Mouse (Mus musculus) kidney, embryonic 15.5 days (tissue): ENCODE results near the gene Rasa1. TPM values are rescaled to one million over a fixed set of nuclear protein-coding genes. Genes with fewer than 3 reads are reported as not detected.
A peak's percentile ranks its signal among the peaks of the same experiment; 100 is the strongest.

ENCODE experiments used
- ATAC-seq: fragments of 200-750 bp; cut with Nextera tagmentation; replicated peaks from 2 replicates; pipeline ENCODE4 v1.8.0; 2017; ENCODE audit warnings: moderate TSS enrichment; ENCODE audit not compliant: low FRiP score
- H3K27ac ChIP-seq: fragments of 300-500 bp; sonication (generic); 2 replicates; pipeline ENCODE4 v1.5.1; 2015; ENCODE audit warnings: mild to moderate bottlenecking, inconsistent platforms
- H3K27me3 ChIP-seq: fragments of 300-500 bp; sonication (generic); 2 replicates; pipeline ENCODE4 v1.6.1; 2015; ENCODE audit warnings: inconsistent platforms
- H3K36me3 ChIP-seq: fragments of 300-500 bp; sonication (generic); 2 replicates; pipeline ENCODE4 v1.6.1; 2015; ENCODE audit warnings: inconsistent platforms
- H3K4me1 ChIP-seq: fragments of 300-500 bp; sonication (generic); 2 replicates; pipeline ENCODE4 v1.6.1; 2015; ENCODE audit warnings: inconsistent platforms
- H3K4me2 ChIP-seq: fragments of 300-500 bp; sonication (generic); 2 replicates; pipeline ENCODE4 v1.6.1; 2015; ENCODE audit warnings: moderate library complexity, mild to moderate bottlenecking, inconsistent platforms
- H3K4me3 ChIP-seq: fragments of 300-500 bp; sonication (generic); replicated peaks from 2 replicates; pipeline ENCODE4 v1.5.1; 2015; ENCODE audit warnings: mild to moderate bottlenecking, inconsistent platforms
- H3K9ac ChIP-seq: fragments of 300-500 bp; sonication (generic); 2 replicates; pipeline ENCODE4 v1.6.1; 2015; ENCODE audit warnings: mild to moderate bottlenecking, inconsistent platforms
- H3K9me3 ChIP-seq: fragments of 300-500 bp; sonication (generic); replicated peaks from 2 replicates; pipeline ENCODE4 v1.6.1; 2016; ENCODE audit warnings: inconsistent platforms
- WGBS: fragments of 180-500 bp; shearing (Covaris S2); methylation state at CpG from one replicate; pipeline ENCODE4 v1.1.7; 2015; ENCODE audit warnings: mixed read lengths; 5-methylcytosine and 5-hydroxymethylcytosine counted together
- polyA plus RNA-seq: library from polyadenylated mRNA; unstranded; fragments of >200 nt; fragmentation: Nextera tagmentation; extraction: Ambion mirVana; gene quantifications from 2 replicates; pipeline ENCODE4 v1.2.1, GENCODE M21; 2015

Rasa1 gene
- 46.5 and 46.6 TPM in 2 replicates for polyA plus RNA-seq

DNA sequence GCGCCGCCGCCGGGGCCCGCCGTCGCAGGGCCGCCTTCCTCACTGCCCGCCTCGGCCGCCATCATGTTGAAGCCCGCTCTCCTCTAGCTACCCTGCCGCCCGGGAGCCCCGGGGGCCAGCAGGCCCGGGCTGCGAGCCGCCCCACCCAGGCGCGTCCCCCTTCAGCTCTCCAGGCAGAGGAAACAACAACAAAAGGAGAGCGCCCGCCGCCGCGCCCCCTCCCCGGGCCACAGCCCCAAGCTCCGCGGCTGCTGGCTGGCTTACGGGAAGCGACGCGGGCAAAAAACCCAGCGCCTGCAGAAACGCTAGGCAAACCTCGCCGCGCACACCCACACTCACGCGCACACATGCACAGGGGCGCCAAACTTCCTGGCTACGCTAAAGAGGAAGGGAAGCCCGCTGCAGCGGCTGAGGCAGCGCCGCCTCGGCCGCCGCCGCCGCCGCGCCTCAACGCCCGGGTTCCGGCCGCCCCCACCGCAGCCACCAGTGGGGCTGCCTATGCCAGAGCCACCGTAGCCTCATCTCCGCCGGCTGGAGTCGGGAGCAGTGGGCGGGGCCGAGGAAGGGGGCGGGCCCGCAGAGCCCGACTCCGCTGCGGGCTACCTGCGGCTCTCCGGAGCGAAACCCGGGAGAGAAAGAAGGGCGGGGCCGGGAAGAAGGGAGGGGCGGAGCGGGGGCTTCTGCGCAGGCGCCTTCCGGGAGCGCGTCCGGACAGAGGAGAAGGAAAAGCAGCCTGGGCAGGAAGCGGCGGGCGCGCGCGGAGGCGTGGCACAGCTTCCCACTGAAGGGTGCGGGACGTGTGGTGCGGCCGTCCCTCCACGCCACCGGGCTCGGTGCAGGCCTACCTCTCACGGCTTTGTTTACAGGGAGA, at the start of gene Rasa1:
Rasa1 (minus strand) TSS at position 288 of the 871 bp plus-strand sequence.
- Histone ChIP-seq H3K27ac (peak within 1 kb of the TSS; percentile 100), H3K9ac (peak within 1 kb of the TSS; percentile 95), H3K4me2 (peak within 1 kb of the TSS; percentile 55), H3K27me3 (no peaks in the 10 kb centered on the region), H3K36me3 (no peaks in the 10 kb centered on the region), H3K4me1 (0 out of 2 replicates have a peak, but pooled peaks cover 4% of the 10 kb centered on the region), H3K9me3 (no peaks in the 10 kb centered on the region), H3K4me3 (peak within 1 kb of the TSS; percentile 91)
- WGBS: under 1% methylated on average over 84 of the region's 97 CpGs
- peak; percentile 99 for ATAC-seq

DNA sequence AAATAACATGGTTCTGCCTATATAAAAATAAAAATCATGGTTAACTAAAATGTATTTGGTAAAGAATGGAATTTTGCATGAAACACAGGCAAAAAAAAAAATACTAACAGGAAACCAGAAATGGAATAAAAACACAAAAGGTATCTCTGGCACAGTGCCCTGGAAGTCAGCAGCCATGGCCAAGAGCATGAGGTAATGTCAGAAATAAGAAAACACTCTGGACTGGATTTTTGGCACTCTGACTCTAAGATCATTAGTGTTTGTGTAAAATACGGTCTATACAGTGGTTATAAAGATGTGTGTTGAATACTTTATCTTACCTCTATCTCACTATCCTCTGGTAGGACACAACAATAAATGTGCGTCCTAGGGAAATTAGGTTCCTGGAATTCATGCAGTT, 22.6 kb upstream of the Rasa1 start:
- Histone ChIP-seq H3K4me1 (no peaks in the 10 kb centered on the region), H3K36me3 (no peaks in the 10 kb centered on the region), H3K27me3 (no peaks in the 10 kb centered on the region), H3K4me3 (no peak overlapping the region), H3K9ac (no peak overlapping the region), H3K4me2 (no peak overlapping the region), H3K27ac (no peak overlapping the region), H3K9me3 (no peaks in the 10 kb centered on the region)
- no peak for ATAC-seq
- 65% methylated on average over 2 of the region's 2 CpGs for WGBS

DNA sequence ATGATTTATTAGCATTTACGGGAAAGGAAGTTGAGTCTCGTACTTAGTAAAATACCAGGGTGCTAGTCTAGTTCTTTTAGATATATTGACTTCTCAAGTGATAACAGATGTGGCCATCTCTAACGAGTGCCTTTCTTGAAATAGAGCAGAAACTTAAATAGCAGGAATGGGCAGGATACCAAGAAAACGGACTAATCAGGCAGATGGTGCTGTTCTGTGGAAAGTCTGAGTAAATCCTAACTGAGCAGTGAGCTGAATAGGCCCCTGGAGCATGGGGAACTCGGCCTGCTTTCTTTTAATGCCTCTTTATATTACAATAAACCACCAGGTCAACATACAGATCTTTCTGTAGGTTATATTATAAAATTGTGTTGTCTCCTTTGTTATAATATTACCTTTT, 22.0 kb upstream of the Rasa1 start:
- WGBS: 45% methylated on average over 5 of the region's 5 CpGs
- no peak overlapping the region for H3K9ac ChIP-seq
- H3K27ac ChIP-seq: no peak overlapping the region
- no peak for ATAC-seq
- no peaks in the 10 kb centered on the region for H3K9me3 ChIP-seq
- no peak overlapping the region for H3K4me3 ChIP-seq
- no peaks in the 10 kb centered on the region for H3K27me3 ChIP-seq
- H3K4me1 ChIP-seq: no peaks in the 10 kb centered on the region
- no peaks in the 10 kb centered on the region for H3K36me3 ChIP-seq
- no peak overlapping the region for H3K4me2 ChIP-seq

DNA sequence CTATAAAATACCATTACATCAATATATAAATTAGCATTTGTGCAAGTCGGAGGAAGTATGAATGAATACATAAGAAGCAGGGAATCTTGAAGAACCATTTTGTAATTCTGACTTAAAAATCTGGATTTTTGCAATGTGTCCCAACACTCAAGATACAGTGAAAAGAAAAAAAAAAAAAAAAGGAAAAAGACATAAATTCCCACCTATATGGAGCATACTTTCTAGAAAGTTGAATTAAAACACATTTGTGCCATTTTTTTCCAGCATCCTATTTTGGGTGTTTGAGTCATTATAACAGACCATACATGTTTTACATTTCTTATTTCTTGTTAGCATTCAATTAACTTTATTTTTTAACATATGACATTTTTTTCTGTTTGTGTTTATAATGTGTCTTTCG, 21.6 kb upstream of the Rasa1 start:
- no peak overlapping the region for H3K9ac ChIP-seq
- 89% methylated on average over 2 of the region's 2 CpGs for WGBS
- H3K4me1 ChIP-seq: no peaks in the 10 kb centered on the region
- no peaks in the 10 kb centered on the region for H3K27me3 ChIP-seq
- H3K36me3 ChIP-seq: no peaks in the 10 kb centered on the region
- H3K9me3 ChIP-seq: no peaks in the 10 kb centered on the region
- H3K4me2 ChIP-seq: no peak overlapping the region
- no peak for ATAC-seq
- H3K4me3 ChIP-seq: no peak overlapping the region
- no peak overlapping the region for H3K27ac ChIP-seq

DNA sequence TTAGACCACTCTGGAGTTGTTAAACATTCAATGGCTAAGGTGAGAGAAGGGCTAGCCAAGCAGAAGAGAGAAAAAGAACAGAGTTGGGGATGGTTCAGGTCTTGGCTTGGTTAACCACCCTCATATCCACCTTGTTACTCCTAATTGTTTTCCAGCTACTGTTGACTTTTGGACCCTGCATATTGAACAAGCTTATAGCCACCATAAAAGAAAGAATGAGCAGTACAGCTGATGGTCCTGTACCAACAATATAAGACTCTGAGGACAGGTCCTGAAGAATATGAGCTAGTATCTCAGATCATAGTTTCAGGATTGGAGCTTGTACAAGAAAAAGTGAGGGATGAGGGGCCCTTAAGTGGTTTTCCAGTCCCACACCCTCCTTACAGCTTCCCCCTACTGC, 17.1 kb upstream of the Rasa1 start:
- Histone ChIP-seq H3K27ac (no peak overlapping the region), H3K36me3 (no peaks in the 10 kb centered on the region), H3K4me3 (no peak overlapping the region), H3K27me3 (no peaks in the 10 kb centered on the region), H3K4me1 (no peaks in the 10 kb centered on the region), H3K4me2 (no peak overlapping the region), H3K9ac (no peak overlapping the region), H3K9me3 (no peaks in the 10 kb centered on the region)
- ATAC-seq: no peak

DNA sequence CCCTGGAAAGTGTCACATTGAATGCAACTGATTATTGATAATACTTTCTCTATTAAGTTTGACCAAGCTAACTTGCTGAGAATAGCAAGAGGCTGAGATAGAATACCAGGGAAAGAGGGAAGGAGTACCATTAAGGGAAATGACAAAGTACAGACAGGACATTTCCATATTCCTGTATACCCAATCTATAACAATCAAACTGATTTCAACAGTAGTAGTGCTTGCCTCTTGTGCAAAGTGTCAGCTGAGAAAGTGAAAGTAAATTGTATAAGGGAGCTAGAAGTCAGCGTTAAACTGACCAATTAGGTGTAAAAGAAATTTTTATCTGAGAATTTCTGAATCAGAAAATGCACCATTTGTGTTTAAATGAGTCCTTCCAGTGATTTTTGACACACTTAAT, 1.7 kb upstream of the Rasa1 start:
- Histone ChIP-seq H3K4me3 (no peak overlapping the region), H3K9ac (no peak overlapping the region), H3K9me3 (no peaks in the 10 kb centered on the region), H3K27me3 (no peaks in the 10 kb centered on the region), H3K4me1 (0 out of 2 replicates have a peak, but pooled peaks cover 4% of the 10 kb centered on the region), H3K36me3 (no peaks in the 10 kb centered on the region), H3K4me2 (no peak overlapping the region), H3K27ac (no peak overlapping the region)
- ATAC-seq: no peak
- 69% methylated on average over 1 of the region's 1 CpGs for WGBS

DNA sequence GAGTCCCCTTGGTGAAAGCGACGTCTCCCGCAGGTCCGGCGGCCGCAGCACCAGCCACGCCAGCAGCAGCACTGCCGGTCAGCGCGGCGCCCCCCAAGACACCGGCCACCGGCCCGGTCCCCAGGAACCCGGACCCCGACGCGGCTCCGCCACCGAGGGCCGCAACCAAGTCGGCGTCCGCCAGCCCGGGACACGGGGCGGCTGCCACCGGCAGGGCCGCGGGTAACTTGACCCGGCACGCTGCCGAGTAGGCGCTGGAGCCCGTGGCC, 422 bp downstream of the Rasa1 start:
- Histone ChIP-seq H3K36me3 (no peaks in the 10 kb centered on the region), H3K4me1 (0 out of 2 replicates have a peak, but pooled peaks cover 4% of the 10 kb centered on the region), H3K4me2 (peak overlapping the region; percentile 55), H3K4me3 (peak overlapping the region; percentile 91), H3K27ac (peak overlapping the region; percentile 100), H3K27me3 (no peaks in the 10 kb centered on the region), H3K9ac (peak overlapping the region; percentile 95), H3K9me3 (no peaks in the 10 kb centered on the region)
- 0% methylated on average over 34 of the region's 35 CpGs for WGBS
- ATAC-seq: peak; percentile 19

DNA sequence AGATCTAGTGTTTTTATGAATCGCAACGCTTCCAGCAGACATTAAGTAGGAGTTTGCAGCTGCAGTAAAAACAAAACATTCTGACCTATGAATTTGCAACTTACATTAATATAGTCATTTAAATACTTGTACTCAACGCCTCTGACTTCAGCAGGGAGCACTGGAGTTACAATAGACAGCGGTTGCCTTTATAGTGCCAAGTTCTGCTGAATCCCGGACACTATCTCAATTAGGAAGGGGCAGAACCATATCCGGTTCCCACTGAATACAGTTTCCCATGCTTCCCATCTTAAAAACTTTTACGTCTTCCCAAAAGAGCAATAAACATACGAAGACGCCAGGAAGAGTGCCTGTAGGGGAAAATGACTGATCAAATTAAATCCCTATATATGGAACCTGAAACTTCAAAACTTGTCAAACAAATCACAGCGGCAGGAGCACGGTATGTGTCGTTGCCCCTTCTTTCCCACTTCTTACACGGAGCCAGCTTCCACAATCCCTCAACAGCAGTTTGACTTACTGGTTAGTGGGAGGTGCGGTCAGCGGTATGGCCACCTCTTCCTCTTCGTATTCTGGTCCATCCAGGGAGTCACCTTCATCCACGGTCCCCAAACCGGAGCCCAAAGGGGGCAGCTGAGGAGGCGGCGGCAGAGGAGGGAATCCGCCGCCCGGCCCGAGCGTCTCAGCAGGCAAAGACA, 905 bp downstream of the Rasa1 start:
- peak overlapping the region; percentile 55 for H3K4me2 ChIP-seq
- no peaks in the 10 kb centered on the region for H3K9me3 ChIP-seq
- H3K27ac ChIP-seq: peak overlapping the region; percentile 100
- no peak; the same call in 1 of the 2 replicates for ATAC-seq
- 0 out of 2 replicates have a peak, but pooled peaks cover 4% of the 10 kb centered on the region for H3K4me1 ChIP-seq
- no peaks in the 10 kb centered on the region for H3K36me3 ChIP-seq
- peak overlapping the region; percentile 95 for H3K9ac ChIP-seq
- H3K27me3 ChIP-seq: no peaks in the 10 kb centered on the region
- peak overlapping the region; percentile 91 for H3K4me3 ChIP-seq
- 0% methylated on average over 25 of the region's 25 CpGs for WGBS

DNA sequence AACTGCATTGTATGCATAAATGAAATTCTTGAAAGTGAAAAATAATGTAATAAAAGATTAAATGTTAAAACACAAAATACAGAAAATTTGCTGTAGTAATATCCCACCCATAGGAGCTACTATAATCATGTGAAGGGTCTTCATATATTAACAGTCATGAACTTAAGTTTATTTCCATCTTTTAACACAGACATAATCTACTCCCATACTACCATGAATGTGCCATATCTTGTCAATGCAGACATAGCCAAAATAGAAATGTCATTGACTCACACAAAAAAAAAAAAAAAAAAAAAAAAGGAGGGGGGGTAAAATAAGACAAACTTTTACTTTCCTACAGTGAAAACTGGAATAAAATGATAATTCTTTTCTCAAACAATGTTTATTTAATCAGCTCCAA, 6.3 kb downstream of the Rasa1 start:
- no peak overlapping the region for H3K27ac ChIP-seq
- H3K4me3 ChIP-seq: no peak overlapping the region
- H3K27me3 ChIP-seq: no peaks in the 10 kb centered on the region
- no peak overlapping the region for H3K4me2 ChIP-seq
- ATAC-seq: no peak
- 0 out of 2 replicates have a peak, but pooled peaks cover 4% of the 10 kb centered on the region for H3K4me1 ChIP-seq
- H3K9me3 ChIP-seq: no peaks in the 10 kb centered on the region
- no peak overlapping the region for H3K9ac ChIP-seq
- no peaks in the 10 kb centered on the region for H3K36me3 ChIP-seq

DNA sequence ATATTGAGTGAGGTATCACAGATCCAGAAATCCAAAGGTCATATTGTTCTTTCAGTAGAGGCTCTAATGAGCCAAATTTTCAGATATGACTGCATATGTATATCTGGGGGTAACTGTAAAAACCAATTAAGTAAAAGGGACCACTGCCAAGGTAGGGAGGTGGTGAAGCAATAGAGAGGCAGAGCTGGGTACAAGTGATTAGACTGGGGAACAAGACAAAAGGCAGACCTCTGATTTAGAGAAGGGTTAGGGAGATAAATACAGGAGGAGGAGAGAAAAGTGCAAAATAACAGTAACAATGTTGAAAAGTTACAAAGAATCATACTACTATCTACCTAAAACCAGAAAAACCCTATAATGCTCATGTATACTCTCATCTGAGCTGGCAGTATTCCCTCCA, 10.0 kb downstream of the Rasa1 start:
- Histone ChIP-seq H3K27me3 (no peaks in the 10 kb centered on the region), H3K27ac (no peak overlapping the region), H3K4me3 (no peak overlapping the region), H3K9ac (no peak overlapping the region), H3K9me3 (no peaks in the 10 kb centered on the region), H3K36me3 (no peaks in the 10 kb centered on the region), H3K4me1 (no peaks in the 10 kb centered on the region), H3K4me2 (no peak overlapping the region)
- no peak for ATAC-seq

DNA sequence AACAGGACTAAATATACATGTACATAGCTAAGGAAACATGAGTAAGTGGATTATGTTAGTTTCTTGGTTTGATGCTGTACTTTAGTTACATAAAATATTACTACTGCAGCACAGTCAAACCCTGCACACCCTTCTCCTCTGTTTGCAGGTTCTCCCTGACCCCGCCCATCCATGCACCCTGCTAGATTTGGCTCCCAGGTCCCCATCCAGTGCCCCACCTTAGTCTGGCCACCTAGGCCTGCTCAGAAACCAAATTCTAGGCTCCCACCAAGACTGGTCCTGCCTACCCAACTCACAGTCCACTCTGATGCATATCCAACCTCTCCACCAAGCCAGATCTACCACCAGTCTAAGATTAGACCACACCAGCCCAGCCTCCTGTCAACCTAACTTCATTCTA, 14.4 kb downstream of the Rasa1 start:
- ATAC-seq: no peak
- H3K4me3 ChIP-seq: no peak overlapping the region
- no peak overlapping the region for H3K9ac ChIP-seq
- H3K36me3 ChIP-seq: no peaks in the 10 kb centered on the region
- no peak overlapping the region for H3K27ac ChIP-seq
- H3K4me2 ChIP-seq: no peak overlapping the region
- no peaks in the 10 kb centered on the region for H3K27me3 ChIP-seq
- no peaks in the 10 kb centered on the region for H3K4me1 ChIP-seq
- H3K9me3 ChIP-seq: no peaks in the 10 kb centered on the region
- 90% methylated on average over 1 of the region's 1 CpGs for whole genome bisulfite sequencing

DNA sequence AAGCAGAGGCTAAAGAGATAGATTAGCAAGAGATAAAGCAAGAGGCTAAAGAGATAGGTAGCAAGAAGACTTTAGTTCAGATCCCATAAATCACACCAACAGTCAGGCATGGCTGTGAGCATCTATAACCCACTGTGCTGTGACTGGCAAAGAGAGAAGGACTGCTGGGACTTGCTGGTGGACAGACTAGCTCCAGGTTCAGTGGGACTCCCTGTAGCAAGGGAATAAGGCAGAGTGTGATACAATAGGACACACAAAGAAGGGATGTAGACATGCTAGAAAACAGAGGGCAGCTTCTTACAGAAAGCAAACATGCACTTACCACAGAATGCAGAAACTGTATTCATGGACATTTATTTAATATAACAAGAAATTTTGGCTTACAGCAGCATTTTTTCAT, 15.1 kb downstream of the Rasa1 start:
- ATAC-seq: no peak

More for the DNA sequence above, 15.1 kb downstream of the Rasa1 start:
- Histone ChIP-seq H3K4me1 (no peaks in the 10 kb centered on the region), H3K27ac (no peak overlapping the region), H3K9me3 (no peaks in the 10 kb centered on the region), H3K4me2 (no peak overlapping the region), H3K4me3 (no peak overlapping the region), H3K36me3 (no peaks in the 10 kb centered on the region), H3K27me3 (no peaks in the 10 kb centered on the region), H3K9ac (no peak overlapping the region)
